Mouse (Mus musculus) yolk sac, embryonic 10.5 days (tissue): ENCODE measurements around the gene Blvra.
"Not testable (repeated sequence)": the region's sequence is repeated elsewhere in the genome, so short reads cannot be mapped to it uniquely, and the experiment has no call there.

Experiments used
- DNase-seq: peaks from one replicate; pipeline ENCODE4 v3.0.0-alpha.2; 2017; ENCODE audit warnings: low spot score

Gene Blvra

DNA sequence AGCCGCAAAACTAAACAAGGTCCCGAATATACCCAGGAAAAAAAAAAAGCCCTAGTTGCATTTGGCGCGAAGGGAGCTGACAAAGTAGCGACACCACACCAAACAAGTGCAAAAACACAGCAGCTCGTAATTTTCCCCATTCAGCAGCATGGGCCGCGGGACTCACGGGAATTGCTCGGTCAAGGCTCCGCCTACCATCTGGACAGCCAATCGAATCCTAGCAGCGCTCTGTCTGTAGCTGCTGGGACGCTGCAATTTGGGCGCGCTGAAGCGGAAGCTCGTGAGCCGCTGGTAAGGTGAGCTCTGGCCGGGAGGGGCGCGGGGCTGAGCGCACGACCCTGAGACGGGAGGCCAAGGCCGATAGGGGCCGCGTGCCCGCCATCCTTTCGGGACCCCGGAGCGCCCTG is at the start of gene Blvra:
TSS of gene Blvra (plus strand) at position 231 of the 407 bp plus-strand sequence.
- peak; percentile 94 for DNase-seq

DNA sequence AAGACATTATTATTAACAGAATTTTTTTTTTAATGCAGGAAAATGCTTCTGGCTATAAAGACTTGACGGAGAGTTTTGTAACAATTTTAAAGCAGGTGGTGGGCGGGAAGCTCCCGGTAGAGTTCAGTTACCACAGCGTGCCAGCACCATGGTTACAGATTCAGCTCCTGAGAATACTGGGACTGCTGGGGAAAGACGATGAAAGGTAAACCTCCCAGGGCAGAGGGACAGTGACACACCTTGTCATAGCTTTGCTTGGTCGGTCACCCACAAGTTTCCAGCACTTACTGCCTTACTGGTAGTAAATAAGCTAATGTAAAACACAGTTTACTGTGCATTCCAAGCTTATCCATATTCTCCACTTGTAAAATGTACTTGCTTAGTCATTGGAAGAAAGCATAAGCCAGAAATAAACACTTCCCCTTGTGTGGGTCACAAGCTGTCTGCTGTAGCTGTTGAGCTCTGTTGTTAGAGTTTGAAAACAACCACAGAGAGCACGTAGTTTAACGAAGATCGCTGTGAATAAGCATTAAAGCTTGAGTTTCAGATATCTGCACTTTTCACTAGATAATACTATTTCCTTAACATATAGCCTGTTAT is 35.4 kb upstream of the Blvra start:
- no peak for DNase-seq

DNA sequence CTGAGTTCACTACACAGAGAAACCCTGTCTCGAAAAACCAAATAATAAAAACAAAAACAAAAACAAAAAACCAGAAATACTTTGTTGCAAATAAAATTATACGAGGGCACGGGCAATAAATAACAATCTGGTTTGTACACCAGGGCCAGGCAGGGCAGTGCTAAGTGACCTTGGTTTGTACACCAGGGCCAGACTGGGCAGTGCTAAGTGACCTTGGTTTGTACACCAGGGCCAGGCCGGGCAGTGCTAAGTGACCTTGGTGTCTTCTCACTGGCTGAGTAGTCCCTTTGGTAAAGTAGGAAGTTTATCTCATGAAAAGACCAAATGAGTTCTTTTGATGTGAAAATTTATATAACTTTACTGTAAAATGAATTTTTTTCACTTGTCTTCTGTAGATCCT is 33.2 kb upstream of the Blvra start:
- no peak for DNase-seq

DNA sequence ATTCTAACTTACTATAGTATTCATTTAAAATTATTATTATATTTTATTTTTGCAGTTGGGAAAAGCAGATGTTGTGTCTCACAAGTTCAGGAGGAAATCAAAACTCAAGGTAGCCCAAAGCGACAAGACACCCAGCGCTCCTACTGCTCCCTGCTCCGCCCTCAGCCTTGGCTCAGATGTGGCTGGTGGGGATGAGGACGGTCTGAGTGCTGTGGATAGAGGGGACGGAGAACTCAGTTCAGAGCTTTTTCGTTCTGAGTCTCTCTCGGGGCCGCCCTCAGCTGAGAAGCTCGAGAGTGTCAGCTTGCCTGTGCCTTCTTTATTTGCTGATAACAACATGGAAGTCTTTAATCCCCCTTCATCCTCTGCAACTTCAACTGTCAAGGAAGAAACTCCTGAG is 9.0 kb upstream of the Blvra start:
- no peak for DNase-seq

DNA sequence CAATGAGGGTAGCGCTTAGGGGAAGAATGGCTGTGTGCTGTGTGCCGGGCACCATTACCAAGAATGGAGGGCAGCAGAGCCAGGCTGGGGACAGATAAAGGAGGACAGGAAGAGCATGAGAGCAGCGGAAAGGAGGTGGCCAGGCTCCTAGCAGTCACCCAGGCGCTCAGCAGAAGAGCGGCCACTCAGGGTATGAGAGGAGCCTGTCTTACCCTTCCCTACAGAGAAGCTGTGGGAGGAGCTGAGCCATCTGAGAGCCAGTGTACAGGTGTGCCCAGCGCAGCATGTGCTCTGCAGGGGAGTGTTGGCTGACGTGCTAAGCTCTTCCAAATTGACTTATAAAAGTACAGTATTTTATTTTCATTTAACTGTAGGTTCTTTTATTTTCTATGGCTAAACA is 1.7 kb upstream of the Blvra start:
- no peak for DNase-seq

DNA sequence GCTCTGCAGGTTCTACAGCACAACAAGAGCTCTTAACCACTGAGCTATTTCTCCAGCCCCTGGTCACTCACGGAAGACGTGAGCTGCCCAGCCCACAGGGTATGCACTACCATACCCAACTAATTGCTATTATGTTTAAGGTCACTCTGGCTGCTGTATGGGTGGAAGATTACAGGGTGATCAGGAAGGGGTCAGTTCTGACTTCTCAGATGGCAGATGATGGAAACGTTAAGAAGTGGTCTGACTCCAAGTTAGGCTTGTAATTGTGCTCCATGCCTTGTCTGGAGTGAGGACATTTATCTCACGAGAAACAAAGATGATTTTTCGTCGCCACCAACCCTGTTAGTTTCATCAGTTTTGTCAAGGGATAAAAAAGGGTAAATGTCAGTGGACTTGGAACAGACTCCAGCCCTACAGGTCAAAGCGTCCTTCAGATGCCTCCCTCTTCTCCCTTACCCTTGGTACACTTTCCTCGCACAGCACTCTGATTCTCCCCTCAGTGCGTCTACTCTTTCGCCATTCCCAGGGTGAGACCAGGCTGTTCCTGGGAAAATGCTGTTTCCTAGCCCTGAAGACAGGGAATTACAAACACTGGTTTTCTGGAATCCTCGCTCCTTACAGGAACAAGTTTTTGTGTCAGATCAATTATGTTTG is 557 bp upstream of the Blvra start:
- no peak for DNase-seq

DNA sequence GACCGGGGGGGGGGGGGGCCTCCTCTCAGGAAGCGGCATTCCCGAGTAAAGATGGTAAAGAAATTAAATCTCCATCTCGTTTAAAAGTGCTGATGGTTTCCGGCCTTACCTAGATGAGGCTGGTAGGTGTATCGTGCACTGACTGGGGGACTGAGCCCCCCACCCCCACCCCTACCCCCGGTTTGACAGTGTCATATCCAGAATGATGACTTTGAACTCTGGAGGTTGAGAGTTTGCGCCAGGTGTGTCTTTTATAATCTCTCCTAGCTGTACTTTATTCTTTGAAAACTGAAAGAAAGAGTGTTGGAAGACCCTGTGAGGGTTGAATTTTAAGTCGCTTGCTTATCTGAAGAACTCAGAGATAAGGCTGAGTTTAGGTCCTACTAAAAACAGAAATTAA is 414 bp downstream of the Blvra start:
- DNase-seq, result no peak

DNA sequence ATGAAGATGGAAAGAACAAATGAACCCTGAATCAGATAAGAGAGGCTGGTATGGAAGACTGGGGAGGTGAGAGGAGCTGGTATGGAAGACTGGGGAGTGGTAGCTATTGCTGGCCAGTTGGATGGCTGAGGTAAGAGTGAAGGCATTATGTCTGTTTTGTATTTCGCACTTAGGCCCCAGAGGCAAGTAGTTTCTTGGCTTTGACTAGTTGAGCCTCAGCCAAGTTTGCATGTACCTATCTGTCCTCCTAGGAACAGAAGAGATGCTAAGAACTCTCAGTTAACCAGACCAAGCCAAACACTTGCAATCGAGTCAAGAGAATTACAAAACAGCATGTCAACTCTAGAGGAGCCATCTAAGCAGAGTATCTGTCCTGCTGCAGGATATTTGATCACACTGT is 3.7 kb downstream of the Blvra start:
- DNase-seq, result no peak

DNA sequence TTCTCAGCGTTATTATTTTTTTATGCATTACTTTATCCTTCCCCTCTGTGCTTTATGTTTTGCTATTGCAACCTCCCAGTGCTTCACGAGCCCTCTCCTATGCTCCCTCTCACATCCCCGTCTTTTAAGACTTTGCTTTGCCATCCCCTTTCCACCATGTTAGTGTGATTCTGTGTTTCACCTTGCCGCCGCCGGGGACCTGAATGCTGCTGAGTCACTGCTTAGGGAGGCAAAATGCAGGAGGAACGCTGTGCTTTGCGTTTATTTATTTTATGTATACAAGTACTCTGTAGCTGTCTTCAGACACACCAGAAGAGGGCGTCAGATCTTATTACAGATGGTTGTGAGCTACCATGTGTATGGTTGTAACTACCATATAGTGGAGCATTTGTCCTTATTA is 7.1 kb downstream of the Blvra start:
- DNase-seq, result no peak

DNA sequence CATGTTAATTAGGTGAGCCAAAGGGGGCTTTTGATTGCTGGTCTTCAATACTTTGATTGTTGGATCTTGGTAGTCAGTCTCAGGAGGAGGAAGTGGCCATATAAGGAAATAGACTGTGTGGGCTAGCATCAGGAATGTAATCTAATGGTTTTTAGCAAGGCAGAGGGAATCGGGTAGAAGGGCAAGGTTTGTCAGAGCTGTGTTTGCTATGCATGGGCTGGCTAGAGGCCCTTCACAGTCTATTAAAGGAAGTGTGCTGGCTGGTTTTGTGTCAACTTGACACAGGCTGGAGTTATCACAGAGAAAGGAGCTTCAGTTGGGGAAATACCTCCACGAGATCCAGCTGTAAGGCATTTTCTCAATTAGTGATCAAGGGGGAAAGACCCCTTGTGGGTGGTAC is 8.6 kb downstream of the Blvra start:
- DNase-seq, result peak; percentile 6

DNA sequence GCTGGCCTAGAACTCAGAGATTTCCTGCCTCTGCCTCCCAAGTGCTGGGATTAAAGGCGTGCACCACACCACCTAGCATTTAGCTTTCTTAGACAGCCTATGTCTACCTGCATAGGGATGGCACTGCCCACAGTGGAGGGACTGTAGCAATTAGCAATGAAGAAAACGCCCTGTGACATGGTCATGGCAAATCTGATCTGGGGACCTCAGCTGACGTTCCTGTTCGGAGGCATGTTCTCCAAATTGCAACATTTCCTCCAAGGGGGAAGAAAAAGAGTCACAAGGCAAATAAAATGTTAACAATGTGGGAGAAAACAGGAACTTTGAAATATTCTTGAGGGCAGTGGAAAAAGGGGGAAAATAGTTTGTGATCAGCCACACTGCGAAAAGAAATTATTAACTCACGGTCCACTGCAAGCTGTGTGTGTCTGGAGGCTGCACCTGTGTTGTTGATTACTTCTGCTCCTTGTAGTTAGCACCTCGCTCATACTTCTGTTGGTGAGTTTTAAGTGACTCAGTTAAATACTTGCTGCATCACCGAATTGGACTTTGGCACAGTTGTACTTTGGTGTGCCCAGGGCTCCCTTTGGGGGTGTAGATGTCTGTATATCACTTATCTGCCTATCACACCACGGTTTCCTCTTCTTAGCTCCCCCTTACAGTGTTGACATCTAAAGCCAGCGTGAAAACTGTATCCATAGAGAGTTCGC is 9.6 kb downstream of the Blvra start:
- DNase-seq, result peak; percentile 32

DNA sequence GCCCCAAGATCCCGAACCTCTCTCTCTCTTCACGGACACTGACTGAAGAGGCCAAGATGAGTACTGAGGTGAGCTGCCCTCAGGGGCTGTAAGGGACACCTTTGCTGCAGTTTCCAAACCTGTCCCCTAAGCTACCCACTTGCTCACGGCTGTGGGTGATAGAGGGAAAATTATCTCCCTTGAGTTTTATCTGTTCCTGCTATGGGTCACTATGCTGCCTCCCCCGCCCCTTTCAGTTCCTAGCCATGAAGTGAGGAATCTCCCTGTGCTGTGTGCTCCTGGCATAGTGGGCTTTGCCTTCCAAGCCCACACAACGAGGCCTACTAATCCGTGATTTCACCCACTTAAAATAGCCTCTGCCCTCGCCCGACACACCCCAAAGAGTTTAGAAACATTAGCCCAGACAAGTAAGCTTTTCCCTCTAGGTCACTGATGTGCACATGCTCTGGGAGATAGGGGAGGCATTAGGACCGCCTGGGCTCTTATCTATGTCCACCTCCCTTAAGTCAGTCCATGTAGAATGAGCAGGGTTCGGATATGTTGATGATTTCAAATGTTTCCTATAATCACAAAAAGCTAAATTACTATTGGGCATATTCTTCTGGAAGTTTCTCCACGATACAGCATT is 10.2 kb downstream of the Blvra start:
- peak; percentile 4 for DNase-seq

DNA sequence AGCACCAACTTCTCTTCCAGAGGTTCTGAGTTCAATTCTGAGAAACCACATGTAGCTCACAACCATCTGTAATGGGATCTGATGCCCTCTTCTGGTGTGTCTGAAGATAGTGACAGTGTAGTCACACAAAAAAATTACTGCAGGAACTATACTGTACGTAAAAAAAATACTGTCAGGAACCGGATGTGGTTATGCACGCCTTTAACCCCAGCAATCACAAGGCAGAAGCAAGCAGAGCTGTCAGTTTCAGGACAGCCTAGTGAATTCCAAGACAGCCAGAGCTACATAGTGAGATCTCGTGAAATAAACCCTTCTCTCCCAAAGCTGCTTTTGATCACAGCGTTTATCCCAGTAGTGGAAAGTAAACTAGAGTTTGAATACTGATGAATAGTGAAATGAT is 15.8 kb downstream of the Blvra start:
- no peak for DNase-seq

DNA sequence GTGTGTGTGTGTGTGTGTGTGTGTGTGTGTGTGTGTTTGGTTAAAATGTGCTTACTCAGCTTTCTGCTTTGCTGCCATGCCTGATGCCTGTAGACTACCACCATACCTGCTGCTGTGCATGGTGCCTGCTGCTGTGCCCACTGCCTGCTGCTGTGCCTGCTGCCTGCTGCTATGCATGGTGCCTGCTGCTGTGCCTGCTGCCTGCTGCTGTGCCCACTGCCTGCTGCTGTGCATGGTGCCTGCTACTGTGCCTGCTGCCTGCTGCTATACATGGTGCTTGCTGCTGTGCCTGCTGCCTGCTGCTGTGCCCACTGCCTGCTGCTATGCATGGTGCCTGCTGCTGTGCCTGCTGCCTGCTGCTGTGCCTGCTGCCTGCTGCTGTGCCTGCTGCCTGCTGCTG is 19.7 kb downstream of the Blvra start:
- not testable (repeated sequence) for DNase-seq

DNA sequence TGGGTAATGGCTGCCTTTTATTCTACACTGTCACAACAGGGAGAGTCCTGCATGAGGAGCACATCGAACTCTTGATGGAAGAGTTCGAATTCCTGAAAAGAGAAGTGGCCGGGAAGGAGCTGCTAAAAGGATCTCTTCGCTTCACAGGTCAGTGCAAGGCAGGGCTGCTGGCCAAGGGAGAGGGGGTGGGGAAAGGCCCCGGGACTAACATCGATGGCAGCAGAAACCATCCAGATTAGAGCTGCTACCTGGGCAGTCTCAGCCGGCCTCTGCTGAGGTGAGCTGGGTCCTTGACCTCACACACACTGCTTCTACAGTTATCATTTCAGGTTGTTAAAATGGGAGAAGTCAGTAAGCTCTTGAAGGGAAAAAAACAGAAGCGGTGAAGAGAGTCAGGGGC is 21.5 kb downstream of the Blvra start:
- no peak for DNase-seq

DNA sequence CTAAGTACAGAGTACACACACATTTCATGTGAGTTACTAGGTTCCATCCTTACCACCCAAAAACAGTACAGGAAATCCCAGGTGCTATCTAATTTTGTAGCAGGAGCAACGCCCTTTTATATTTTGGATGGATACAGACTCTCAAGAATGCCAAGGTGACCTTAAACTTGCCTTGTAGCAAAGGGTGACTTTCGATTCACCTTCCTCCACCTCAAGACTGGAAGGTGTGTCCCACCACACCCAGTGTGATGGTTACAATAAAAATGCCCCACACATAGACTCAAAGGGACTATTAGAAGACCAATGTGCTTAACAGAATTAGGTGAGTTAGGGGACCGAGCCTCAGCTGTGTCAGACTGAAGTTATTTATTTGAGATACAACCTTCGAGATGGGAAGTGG is 38.5 kb downstream of the Blvra start:
- DNase-seq, result no peak

DNA sequence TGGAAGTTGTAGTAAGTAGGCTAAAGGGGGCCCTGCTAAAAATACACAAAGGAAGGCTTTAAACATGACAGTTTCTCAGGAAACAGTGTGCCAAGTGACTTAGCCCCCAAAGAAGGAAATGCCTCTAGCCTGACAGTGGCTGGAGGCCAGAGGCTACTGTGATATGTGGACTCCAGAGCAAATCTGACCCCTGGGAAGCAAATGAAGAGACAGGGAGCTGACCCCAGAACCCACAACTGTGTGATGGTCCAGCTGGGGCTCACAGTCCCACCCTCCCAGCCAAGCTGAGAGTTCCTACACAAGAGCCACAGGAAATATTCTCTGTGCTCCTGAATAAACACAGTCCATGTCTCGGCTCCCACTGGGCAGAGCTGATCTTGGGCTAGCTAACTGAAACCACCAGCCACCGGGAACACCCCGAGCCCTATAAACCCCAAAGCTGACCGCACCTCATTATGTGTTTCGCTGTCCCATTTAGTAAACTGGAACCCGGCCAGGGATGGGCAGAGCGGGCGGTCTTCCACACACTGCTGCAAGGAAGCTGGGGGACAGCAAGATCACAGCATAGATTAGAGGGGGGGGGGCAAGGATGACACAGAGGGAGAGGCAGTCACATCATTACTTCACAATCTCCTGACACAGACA is 51.2 kb downstream of the Blvra start:
- DNase-seq, result no peak

DNA sequence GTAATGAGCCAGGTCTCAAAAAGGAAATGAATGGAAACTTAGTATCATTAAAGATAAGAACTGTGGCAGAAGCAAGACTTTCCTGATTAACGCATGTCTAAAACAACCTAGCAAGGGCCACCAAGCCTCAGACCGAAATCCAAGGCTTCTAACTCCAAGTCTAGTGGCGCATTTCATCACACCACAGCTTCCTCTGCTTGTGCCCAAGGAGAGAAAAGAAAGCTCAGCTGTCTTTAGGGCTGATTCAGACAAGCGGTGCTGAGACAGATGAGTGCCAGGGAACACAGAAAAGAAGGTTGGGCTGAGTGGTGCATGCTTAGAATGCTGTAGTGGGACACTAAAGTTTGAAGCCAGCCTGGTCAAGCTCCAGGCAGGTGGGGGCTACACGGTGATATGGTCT is 58.5 kb downstream of the Blvra start:
- DNase-seq, result no peak

DNA sequence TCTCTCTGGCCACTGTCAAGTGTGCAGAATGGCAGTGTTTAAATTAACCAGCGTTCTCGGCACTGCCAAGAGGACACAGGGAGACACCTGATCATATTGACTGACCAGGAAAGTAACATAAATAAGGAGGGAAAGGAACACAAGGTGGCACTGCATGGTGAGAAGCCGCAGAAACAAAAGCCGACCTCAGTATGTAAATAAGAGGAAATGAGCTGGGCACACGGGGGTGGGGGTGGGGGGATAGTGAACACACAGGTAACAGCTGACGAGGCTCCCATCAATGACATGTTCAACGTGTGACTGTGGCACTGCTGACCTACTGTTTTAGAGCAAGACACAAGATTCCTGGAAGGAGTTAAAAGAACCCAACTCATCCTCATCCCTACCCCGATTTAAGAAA is 60.9 kb downstream of the Blvra start:
- DNase-seq, result no peak

DNA sequence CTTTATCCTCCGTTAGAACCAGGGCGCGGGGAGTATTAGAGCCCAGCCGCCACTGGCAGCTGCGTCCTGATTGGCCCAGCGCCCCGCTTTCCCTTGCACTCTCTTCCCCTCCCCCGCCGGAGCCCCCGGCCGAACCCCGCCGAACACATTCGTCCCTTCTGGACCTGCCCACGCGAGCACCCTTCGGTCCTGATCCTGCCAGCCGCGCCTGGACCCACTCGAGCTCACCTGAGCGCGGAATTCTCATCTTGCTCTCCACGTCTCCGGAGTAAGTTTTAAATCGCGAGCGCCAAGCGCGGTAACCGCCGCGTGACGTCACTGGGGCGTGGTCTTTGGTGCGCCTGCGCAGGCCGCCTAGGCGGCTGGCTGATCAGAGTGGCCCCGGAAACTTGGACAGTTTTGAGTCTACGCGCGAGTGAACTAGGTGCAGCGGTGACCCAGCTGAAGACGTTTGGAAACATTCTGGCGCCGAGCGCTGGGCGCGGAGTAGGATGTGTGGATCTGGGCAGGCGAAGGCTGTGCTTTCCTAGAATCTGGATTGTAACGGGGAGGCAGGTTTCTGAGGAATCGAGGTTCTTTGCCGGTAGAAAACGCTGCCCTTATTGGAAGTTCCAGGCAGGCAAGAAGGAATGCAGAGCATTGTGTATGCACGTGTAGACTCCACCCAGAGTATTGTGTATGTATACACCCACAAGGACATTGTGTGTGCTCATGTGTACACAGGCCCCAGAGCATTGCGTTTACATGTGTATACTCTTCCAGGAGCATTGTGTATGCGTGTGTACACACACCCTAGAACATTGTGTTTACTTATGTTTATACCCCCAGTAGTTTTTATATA is 63.4 kb downstream of the Blvra start, which contains the start of gene Ncaph:
TSS of gene Ncaph (minus strand) at position 334 of the 841 bp plus-strand sequence.
- DNase-seq, result peak; percentile 93

DNA sequence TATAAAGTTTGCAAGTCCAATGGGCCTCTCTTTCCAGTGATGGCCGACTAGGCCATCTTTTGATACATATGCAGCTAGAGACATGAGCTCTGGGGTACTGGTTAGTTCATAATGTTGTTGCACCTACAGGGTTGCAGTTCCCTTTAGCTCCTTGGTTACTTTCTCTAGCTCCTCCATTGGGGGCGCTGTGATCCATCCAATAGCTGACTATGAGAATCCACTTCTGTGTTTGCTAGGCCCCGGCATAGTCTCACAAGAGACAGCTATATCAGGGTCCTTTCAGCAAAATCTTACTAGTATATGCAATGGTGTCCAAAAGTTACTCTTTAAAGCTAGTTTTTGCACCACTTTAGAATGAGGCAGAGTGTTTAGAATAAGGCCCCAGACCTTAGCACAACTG is 64.8 kb downstream of the Blvra start:
- not testable (repeated sequence) for DNase-seq

DNA sequence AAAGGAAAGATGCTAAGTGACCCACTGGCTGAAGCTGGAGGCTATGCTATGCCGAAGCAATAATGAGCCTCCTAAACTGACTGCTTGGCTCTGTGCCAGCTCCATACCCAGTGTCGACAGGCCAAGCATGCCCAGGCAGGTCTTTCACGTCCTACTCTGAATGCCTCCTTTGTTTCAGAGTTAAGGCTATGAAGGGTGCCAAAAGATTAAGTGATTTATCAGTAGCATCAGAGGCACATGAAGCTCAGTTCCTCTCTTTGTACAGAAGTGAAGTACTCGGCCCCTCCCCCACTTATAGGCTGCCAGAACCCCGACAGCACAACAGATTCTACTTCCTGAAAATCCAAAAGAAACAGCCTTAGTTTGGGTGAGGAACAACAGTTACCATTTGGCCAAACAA is 66.5 kb downstream of the Blvra start:
- no peak for DNase-seq
